Mouse (Mus musculus) ovary, postnatal 36 days (tissue): ENCODE measurements around the gene Islr.
A peak's percentile ranks its signal among the peaks of the same experiment; 100 is the strongest.

Source experiments
- DNase-seq: peaks from one replicate; pipeline ENCODE4 v3.0.0; 2022; ENCODE audit warnings: low spot score, mixed read lengths

The Islr gene

GRCm38 (mm10) chr9:58220218-58220903, 16.3 kb upstream of the Islr start:
- peak; percentile 22 for DNase-seq

GRCm38 (mm10) chr9:58218539-58218938, 14.4 kb upstream of the Islr start:
- DNase-seq, result no peak

GRCm38 (mm10) chr9:58216402-58216801, 12.3 kb upstream of the Islr start:
- DNase-seq, result peak; percentile 35

GRCm38 (mm10) chr9:58214519-58215180, 10.5 kb upstream of the Islr start:
- DNase-seq, result no peak

GRCm38 (mm10) chr9:58213865-58214264, 9.8 kb upstream of the Islr start:
- DNase-seq, result no peak

DNA sequence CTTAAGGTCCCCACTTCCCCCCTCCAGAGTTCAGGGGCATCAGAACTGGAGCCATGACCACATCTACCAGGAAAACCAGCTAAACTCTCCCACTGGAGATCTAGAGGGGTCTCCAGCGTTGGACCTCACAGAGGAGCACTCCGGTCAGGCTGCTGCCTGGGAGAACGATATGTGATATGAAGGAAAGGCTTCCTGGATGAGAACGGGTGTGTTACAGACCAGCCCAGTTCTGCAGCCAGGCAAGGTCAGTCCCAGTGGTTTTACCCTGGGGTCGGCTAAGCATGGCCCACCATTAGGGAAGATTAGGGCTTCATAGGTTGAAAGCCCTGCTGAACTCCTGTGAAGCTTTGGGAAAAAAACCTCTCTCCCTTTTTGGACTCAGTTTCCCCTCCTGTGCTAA, 9.3 kb upstream of the Islr start:
- no peak for DNase-seq

- DNase-seq, result no peak
Observed at GRCm38 (mm10) chr9:58210304-58210627, 6.2 kb upstream of the Islr start.

GRCm38 (mm10) chr9:58209462-58210303, 5.6 kb upstream of the Islr start:
- DNase-seq, result no peak

GRCm38 (mm10) chr9:58206013-58206412, 1.9 kb upstream of the Islr start:
- no peak for DNase-seq

DNA sequence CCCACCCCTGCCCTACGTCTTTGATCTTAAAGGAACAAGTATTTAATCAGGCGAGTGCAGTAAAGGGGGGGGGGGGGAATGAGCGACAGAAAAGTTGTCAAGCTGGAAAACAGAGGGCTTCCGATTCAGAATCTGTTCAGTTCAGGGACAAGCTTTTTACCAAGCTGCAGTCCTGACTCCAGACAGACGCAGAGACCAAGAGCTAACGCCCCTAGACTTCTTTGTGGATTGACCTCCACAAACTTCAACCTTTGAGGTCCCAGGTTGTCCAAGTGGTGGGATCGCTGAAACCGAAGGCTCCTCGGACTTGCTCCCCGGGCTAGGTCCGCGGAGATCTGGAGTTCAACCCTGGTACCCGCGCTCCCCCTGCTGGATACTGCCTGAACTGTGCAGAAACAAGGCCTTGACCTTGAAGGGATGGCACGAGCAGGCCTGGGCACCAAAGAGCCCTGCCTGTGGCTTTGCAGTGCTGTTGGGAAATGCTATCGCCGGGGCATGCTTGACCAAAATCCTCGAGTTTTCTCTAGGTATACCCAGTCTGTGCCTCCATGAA, 418 bp upstream of the Islr start:
- DNase-seq, result peak; percentile 92

GRCm38 (mm10) chr9:58202676-58203453, 1.2 kb downstream of the Islr start:
- no peak for DNase-seq

GRCm38 (mm10) chr9:58201861-58202549, 2.1 kb downstream of the Islr start:
- DNase-seq, result no peak

- no peak for DNase-seq
Observed at GRCm38 (mm10) chr9:58201091-58201842, 2.8 kb downstream of the Islr start.

GRCm38 (mm10) chr9:58200270-58201090, 3.6 kb downstream of the Islr start:
- DNase-seq, result no peak

GRCm38 (mm10) chr9:58199381-58200269, 4.5 kb downstream of the Islr start:
- no peak for DNase-seq

DNA sequence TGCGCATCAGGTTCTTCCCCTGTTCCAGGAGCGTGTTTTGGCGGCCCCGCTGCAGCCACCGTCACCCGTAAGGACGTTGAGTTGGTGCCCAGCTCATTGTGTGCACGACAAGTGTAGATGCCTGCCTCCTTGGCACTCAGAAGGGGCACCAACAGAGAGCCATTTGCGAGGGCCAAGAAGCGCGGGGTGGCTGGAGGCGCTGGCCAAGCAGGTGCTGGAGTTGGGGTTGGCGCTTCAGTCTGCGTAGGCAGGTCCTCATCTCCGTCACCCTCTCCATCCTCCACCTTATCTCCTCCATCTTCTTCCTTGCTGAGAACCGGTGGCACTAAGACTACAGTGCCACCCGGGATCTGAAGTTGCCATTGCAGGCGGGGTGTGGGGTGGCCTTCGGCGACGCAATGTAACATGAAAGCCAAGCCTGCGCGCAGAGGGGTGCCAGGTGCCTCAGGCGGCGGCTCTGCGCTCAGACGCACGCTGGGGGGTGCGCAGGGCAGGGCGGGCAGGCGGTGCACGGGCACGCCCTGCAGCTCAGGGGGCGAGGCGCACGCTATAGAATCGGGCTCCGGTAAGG, 5.2 kb downstream of the Islr start:
- no peak for DNase-seq

DNA sequence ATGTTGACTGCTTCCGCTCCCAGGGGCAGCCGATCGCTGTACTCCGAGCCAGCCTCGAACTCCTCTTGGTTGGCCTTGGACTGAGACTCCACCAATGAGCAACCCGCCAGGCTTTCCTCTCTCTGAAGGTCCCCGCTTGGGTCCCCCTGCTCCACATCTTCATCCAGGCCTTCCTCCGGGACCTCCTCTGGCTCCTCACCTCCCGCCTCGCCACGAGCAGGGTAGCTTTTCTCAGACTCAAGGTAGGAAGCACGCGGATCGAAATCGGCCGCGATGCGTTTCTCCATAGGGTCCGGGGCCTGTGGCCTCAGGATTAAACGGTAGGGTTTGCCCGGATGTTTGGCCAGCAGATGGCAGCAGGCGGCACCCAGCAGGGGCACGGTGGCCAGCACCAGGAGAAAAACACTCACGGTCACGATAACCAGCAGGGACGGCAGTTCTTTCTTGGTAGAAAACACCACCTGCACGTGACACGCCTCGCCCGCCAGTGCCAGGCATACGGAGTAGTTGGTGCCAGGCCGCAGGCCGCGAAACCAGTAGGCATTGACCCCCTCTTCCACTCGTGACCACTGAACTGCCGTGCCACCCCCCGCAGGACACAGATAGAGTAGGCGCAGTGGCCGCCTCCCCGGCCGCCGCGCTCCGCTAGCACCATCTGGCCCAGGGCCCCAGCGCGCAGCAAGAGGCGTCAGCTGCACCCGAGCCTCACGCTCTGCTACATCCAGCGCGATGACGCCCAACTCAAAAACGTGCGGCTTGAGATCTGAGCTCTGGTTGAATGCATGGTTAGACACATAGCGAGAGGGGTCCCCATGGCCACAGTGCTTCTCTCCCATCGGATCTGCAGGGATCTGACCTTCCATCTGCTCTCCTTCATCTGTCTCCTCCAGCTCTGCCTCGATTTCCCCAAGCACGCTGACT, 6.1 kb downstream of the Islr start:
- peak; percentile 71 for DNase-seq
